Mouse (Mus musculus): ENCODE measurements at regions not wholly inside any gene's neighbourhood (a gene's known extent, or its start where the extent isn't known, plus 50 kb on each side); places are given as distances from the start of the nearest gene placed in this dataset.
A peak's percentile ranks its signal among the peaks of the same experiment; 100 is the strongest.

GRCm38 (mm10) chr1:185861692-185862091 lies 255.4 kb downstream of the Lyplal1 start:
- no peaks in the 10 kb centered on the region for H3K4me1 ChIP-seq (ENCODE audit: insufficient read depth)
- H3K4me2 ChIP-seq = no peak overlapping the region
- no peaks in the 10 kb centered on the region for H3K36me3 ChIP-seq (ENCODE audit: insufficient read depth)
- no peak for ATAC-seq (ENCODE audit: insufficient read depth)
- no peak overlapping the region for H3K9ac ChIP-seq
- no peaks in the 10 kb centered on the region for H3K27me3 ChIP-seq (ENCODE audit: insufficient read depth, low read length)
- H3K4me3 ChIP-seq (ENCODE audit: low read depth, low read length) = no peak overlapping the region
- WGBS = 74% methylated on average over 4 of the region's 4 CpGs
- H3K27ac ChIP-seq (ENCODE audit: low read depth) = no peak overlapping the region
- DNase-seq = no peak
- no peaks in the 10 kb centered on the region for H3K9me3 ChIP-seq (ENCODE audit: low read depth, low read length)
- no peak for TF ChIP-seq CTCF (IDR thresholded peaks at IDR 0.05; ENCODE audit: low read depth)

GRCm38 (mm10) chr1:185865945-185866344 lies 251.2 kb downstream of the Lyplal1 start:
- no peak for TF ChIP-seq CTCF (IDR thresholded peaks at IDR 0.05; ENCODE audit: low read depth)

GRCm38 (mm10) chr1:185866612-185867011 lies 250.5 kb downstream of the Lyplal1 start:
- DNase-seq (no peak), ATAC-seq (ENCODE audit: insufficient read depth) (no peak; the same call in 1 of the 2 replicates)
- no peaks in the 10 kb centered on the region for H3K36me3 ChIP-seq (ENCODE audit: insufficient read depth)
- H3K9me3 ChIP-seq (ENCODE audit: low read depth, low read length) = no peaks in the 10 kb centered on the region
- H3K27ac ChIP-seq (ENCODE audit: low read depth) = no peak overlapping the region
- no peaks in the 10 kb centered on the region for H3K27me3 ChIP-seq (ENCODE audit: insufficient read depth, low read length)
- WGBS = 82% methylated on average over 6 of the region's 6 CpGs
- H3K4me1 ChIP-seq (ENCODE audit: insufficient read depth) = no peaks in the 10 kb centered on the region
- TF ChIP-seq CTCF (IDR thresholded peaks at IDR 0.05; ENCODE audit: low read depth) = no peak
- no peak overlapping the region for H3K4me3 ChIP-seq (ENCODE audit: low read depth, low read length)
- no peak overlapping the region for H3K9ac ChIP-seq
- H3K4me2 ChIP-seq = no peak overlapping the region

More at GRCm38 (mm10) chr1:185865945-185866344, 251.2 kb downstream of the Lyplal1 start:
- Histone ChIP-seq H3K4me2 (no peak overlapping the region), H3K36me3 (ENCODE audit: insufficient read depth) (no peaks in the 10 kb centered on the region), H3K27me3 (ENCODE audit: insufficient read depth, low read length) (no peaks in the 10 kb centered on the region), H3K9me3 (ENCODE audit: low read depth, low read length) (no peaks in the 10 kb centered on the region), H3K4me3 (ENCODE audit: low read depth, low read length) (no peak overlapping the region), H3K27ac (ENCODE audit: low read depth) (no peak overlapping the region), H3K9ac (no peak overlapping the region), H3K4me1 (ENCODE audit: insufficient read depth) (no peaks in the 10 kb centered on the region)
- no peak for DNase-seq
- ATAC-seq (ENCODE audit: insufficient read depth) = no peak
- 87% methylated on average over 11 of the region's 11 CpGs for WGBS

GRCm38 (mm10) chr1:185867018-185867417 lies 250.1 kb downstream of the Lyplal1 start:
- H3K27ac ChIP-seq (ENCODE audit: low read depth) = no peak overlapping the region
- no peaks in the 10 kb centered on the region for H3K9me3 ChIP-seq (ENCODE audit: low read depth, low read length)
- 68% methylated on average over 4 of the region's 4 CpGs for WGBS
- TF ChIP-seq CTCF (IDR thresholded peaks at IDR 0.05; ENCODE audit: low read depth) = no peak
- H3K4me2 ChIP-seq = no peak overlapping the region
- H3K27me3 ChIP-seq (ENCODE audit: insufficient read depth, low read length) = no peaks in the 10 kb centered on the region
- peak; percentile 50 for DNase-seq
- H3K36me3 ChIP-seq (ENCODE audit: insufficient read depth) = no peaks in the 10 kb centered on the region
- no peak overlapping the region for H3K4me3 ChIP-seq (ENCODE audit: low read depth, low read length)
- H3K9ac ChIP-seq = no peak overlapping the region
- peak; percentile 52; the same call in 1 of the 2 replicates for ATAC-seq (ENCODE audit: insufficient read depth)
- no peaks in the 10 kb centered on the region for H3K4me1 ChIP-seq (ENCODE audit: insufficient read depth)

- DNase-seq = no peak
- no peaks in the 10 kb centered on the region for H3K27me3 ChIP-seq (ENCODE audit: insufficient read depth, low read length)
These were observed 248.4 kb downstream of the Lyplal1 start for GRCm38 (mm10) chr1:185868721-185869120.

GRCm38 (mm10) chr1:185887031-185887430 lies 230.1 kb downstream of the Lyplal1 start:
- no peak for TF ChIP-seq CTCF (IDR thresholded peaks at IDR 0.05; ENCODE audit: low read depth)
- DNase-seq = no peak
- Histone ChIP-seq H3K4me3 (ENCODE audit: low read depth, low read length) (no peak overlapping the region), H3K27ac (ENCODE audit: low read depth) (no peak overlapping the region), H3K9ac (no peak overlapping the region), H3K4me2 (no peak overlapping the region), H3K9me3 (ENCODE audit: low read depth, low read length) (no peaks in the 10 kb centered on the region), H3K4me1 (ENCODE audit: insufficient read depth) (0 out of 2 replicates have a peak, but pooled peaks cover 4% of the 10 kb centered on the region), H3K36me3 (ENCODE audit: insufficient read depth) (no peaks in the 10 kb centered on the region), H3K27me3 (ENCODE audit: insufficient read depth, low read length) (no peaks in the 10 kb centered on the region)
- ATAC-seq (ENCODE audit: insufficient read depth) = no peak
- 81% methylated on average over 1 of the region's 1 CpGs for WGBS

More at GRCm38 (mm10) chr1:185868721-185869120, 248.4 kb downstream of the Lyplal1 start:
- Histone ChIP-seq H3K4me2 (no peak overlapping the region), H3K27ac (ENCODE audit: low read depth) (no peak overlapping the region), H3K9me3 (ENCODE audit: low read depth, low read length) (no peaks in the 10 kb centered on the region), H3K4me1 (ENCODE audit: insufficient read depth) (no peaks in the 10 kb centered on the region), H3K36me3 (ENCODE audit: insufficient read depth) (no peaks in the 10 kb centered on the region), H3K9ac (no peak overlapping the region), H3K4me3 (ENCODE audit: low read depth, low read length) (no peak overlapping the region)
- 86% methylated on average over 4 of the region's 4 CpGs for WGBS
- ATAC-seq (ENCODE audit: insufficient read depth) = no peak
- TF ChIP-seq CTCF (IDR thresholded peaks at IDR 0.05; ENCODE audit: low read depth) = no peak

GRCm38 (mm10) chr1:185891814-185892213 lies 225.3 kb downstream of the Lyplal1 start:
- no peak for TF ChIP-seq CTCF (IDR thresholded peaks at IDR 0.05; ENCODE audit: low read depth)
- no peak overlapping the region for H3K4me2 ChIP-seq
- H3K4me1 ChIP-seq (ENCODE audit: insufficient read depth) = 0 out of 2 replicates have a peak, but pooled peaks cover 8% of the 10 kb centered on the region
- H3K9ac ChIP-seq = no peak overlapping the region
- H3K36me3 ChIP-seq (ENCODE audit: insufficient read depth) = no peaks in the 10 kb centered on the region
- peak; percentile 47 for DNase-seq
- no peaks in the 10 kb centered on the region for H3K27me3 ChIP-seq (ENCODE audit: insufficient read depth, low read length)
- no peak overlapping the region for H3K27ac ChIP-seq (ENCODE audit: low read depth)
- 34% methylated on average over 4 of the region's 4 CpGs for WGBS
- no peak overlapping the region for H3K4me3 ChIP-seq (ENCODE audit: low read depth, low read length)
- peak; percentile 31; the same call in 1 of the 2 replicates for ATAC-seq (ENCODE audit: insufficient read depth)
- no peaks in the 10 kb centered on the region for H3K9me3 ChIP-seq (ENCODE audit: low read depth, low read length)
